Mouse (Mus musculus): ENCODE measurements around the gene Bsn.

The Bsn gene

DNA sequence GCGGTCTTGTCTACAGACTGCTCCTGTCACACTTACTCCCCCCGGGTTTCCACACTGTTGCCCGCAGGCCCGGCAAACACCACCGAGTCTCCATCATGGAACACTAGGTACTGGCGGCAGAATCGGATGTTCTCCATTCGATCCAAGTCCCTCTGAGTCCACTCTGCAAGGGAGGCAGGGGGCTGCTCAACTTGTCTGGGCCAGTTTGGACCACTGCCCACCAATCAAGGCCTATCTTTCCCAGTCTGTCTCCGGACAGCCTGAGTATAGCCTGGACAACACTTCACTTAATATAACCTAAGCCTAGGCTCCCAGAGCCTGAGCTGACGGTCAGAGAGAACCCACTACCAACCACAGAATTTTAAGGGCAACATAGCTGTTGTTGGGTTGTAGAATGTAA, 96.6 kb downstream of the Bsn start:
- DNase-seq (ENCODE audit: low spot score in 2 of 2) = no peak

DNA sequence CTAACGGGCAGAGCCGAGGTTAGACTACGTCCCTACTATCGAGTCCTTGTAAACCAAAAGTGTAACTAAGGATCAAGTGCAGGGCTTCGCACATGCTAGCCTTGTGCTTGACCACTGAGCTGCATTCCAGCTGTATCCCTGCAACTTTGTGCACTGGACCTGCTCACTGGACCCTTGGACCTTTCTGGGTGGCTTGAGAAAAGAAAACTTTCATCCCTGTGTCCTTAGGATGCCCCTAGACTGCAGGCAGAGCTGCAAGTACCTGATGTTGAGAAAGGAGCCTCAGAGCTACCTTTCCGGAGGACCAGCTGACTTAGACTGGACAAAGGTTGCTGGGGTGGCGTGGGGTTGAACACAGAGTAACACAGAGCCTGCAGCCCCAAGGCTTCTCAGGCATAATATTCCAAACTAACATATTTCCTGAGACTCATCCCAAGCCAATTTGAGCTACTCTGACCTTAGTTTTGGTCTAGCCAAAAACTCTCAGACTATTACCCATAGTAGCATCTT, 99.5 kb downstream of the Bsn start:
- no peak for DNase-seq (ENCODE audit: low spot score in 2 of 2)

- DNase-seq (ENCODE audit: low spot score in 2 of 2) = no peak
These were observed 104.9 kb downstream of the Bsn start for GRCm38 (mm10) chr9:108085261-108085660.

DNA sequence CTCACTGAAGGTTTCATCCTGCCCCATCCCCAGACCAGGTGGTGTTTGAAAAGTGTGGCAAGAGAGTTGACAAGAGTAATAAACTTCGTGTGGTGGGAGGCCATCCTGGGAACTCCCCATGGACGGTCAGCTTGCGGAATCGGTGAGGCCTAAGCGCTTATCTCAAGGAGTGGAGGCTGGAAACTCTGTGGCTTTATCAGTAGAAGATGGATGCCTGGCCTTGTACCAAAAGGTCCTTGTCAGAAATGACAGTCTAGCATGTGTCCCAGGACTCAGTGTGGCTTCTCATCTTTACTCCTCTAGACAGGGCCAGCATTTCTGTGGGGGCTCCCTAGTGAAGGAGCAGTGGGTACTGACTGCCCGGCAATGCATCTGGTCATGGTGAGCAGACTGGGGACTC, 106.6 kb downstream of the Bsn start:
- no peak for DNase-seq (ENCODE audit: low spot score in 2 of 2)

DNA sequence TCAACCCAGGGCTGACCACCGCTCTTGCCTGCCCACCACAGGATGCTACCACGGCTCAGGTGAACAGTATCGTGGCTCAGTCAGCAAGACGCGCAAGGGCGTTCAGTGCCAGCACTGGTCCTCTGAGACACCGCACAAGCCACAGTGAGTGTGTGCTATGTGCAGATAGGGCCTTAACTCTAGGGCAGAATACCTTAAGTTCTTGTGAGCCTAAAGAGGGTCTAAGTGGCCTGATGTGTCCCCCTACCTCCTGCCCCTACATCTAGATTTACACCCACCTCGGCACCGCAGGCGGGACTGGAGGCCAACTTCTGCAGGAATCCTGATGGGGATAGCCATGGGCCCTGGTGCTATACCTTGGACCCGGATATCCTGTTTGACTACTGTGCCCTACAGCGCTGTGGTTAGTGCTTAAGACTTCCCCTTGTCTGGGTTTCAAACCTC, 107.2 kb downstream of the Bsn start, which contains the start of gene Rnf123:
Gene Rnf123 (minus strand): TSS at position 359 of the 444 bp plus-strand sequence.
- DNase-seq (ENCODE audit: low spot score in 2 of 2) = no peak

- DNase-seq (ENCODE audit: low spot score in 2 of 2) = no peak
These were observed 107.6 kb downstream of the Bsn start for GRCm38 (mm10) chr9:108082549-108082948.

GRCm38 (mm10) chr9:108080168-108080567, 110.0 kb downstream of the Bsn start, which contains the start of gene Mst1:
TSS of gene Mst1 (plus strand) at chr9:108080436.
- DNase-seq (ENCODE audit: low spot score in 2 of 2) = no peak

GRCm38 (mm10) chr9:108073141-108073930, 116.8 kb downstream of the Bsn start:
- DNase-seq (ENCODE audit: low spot score in 2 of 2) = no peak

DNA sequence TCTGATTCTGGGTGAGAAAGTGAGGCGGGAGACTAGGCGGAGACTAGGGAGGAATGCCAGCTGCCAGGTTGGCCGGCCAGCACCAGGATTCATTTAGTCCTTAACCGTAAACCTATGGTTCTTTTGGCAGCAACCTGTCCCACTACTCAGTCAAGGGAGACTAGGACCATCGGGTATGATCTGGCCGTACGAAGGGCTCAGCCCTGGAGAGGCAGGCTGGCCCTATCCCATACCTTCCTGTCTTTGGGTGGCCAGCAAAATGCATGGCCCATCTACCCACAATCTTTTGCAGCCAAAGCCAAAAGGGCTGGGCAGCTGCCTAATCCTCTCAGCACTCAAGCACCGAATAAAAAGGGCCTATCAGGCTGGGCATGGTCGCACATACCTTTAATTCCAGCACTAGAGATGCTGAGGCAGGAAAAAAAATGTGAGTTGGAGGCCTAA, 117.7 kb downstream of the Bsn start:
- no peak for DNase-seq (ENCODE audit: low spot score in 2 of 2)

- DNase-seq (ENCODE audit: low spot score in 2 of 2) = no peak
These were observed 118.4 kb downstream of the Bsn start for GRCm38 (mm10) chr9:108071801-108072200.

DNA sequence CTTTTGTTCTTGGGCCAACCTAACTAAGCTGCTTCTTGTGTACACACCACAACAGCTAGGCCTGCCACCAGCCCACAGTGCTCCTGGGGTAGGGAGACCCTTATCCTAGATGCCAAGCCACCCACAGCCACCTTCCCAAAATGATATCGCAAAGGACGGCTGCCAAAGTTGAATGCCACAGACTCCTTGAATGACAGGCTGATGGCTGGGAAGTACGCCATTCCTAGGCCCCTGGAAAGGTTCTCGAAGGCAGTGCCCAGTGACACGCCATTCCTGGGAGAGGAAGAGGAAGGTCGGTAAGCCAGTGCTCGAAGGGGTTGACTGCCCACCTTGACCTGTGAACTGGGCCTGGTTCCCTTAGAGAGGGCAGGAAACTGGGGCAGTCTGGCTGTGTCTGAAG, 120.7 kb downstream of the Bsn start:
- no peak for DNase-seq (ENCODE audit: low spot score in 2 of 2)

DNA sequence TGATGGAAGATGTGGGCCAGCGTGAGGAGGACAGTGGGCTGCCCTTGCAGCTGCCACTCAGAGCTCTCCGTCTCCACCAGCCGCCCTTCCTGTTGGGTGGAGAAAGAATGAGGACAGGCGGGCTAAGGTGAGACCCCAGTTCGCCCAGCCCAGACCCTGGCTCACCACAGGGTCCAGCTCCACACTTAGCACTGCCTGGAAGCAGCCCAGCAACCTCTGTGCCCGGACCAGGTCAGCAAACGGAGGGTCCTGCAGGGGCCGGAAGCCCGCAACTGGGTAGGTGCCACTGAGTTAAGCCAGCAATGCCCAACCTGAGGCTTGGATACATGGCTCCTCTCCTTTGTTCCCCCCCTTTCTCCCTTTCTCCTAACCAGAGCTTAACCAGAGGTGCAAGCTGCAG, 121.2 kb downstream of the Bsn start:
- DNase-seq (ENCODE audit: low spot score in 2 of 2) = no peak

GRCm38 (mm10) chr9:108067900-108068299, 122.3 kb downstream of the Bsn start:
- peak; percentile 56 to 79 for DNase-seq (ENCODE audit: low spot score in 2 of 2)

DNA sequence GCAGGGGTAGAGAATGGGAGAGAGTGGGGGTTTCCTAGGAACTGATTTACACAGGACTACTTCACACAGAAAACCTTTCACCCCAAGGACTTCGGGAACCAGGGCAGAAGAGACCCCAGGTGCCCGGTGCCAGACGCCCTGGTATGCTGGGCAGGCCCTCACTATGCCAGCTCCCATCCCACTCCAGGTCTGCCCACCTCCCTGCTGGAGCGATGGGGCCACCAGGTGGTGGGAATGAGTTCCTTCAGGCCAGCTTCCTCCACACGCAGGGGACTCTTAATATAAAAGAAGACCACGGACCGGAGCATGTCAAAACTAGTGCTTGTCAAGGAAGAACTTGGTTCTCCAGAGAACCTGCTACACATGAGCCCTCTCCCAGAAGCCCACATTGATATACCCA, 123.0 kb downstream of the Bsn start:
- no peak for DNase-seq (ENCODE audit: low spot score in 2 of 2)

- DNase-seq (ENCODE audit: low spot score in 2 of 2) = peak; percentile 37 to 58
These were observed 124.6 kb downstream of the Bsn start for GRCm38 (mm10) chr9:108065491-108066011.

DNA sequence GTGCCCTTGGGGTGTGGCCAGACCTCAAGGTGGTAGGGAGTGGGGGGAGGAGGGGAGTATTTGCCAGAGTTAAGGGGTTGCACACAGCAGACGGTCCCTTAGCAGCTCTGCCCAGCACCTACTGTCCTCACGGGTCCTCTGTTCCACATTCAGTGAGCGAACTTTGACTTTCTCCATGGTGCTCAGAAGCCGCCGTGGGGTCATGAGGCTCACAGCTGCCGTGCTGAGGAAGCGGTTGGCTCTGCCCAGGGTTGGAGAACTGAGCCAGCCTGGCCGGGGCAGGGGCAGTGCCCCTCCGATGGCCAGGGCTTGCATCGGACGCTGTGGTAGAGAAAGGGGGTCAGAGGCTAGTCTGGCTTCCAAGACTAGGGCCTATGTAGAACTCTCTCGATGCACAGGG, 126.8 kb downstream of the Bsn start:
- no peak for DNase-seq (ENCODE audit: low spot score in 2 of 2)

DNA sequence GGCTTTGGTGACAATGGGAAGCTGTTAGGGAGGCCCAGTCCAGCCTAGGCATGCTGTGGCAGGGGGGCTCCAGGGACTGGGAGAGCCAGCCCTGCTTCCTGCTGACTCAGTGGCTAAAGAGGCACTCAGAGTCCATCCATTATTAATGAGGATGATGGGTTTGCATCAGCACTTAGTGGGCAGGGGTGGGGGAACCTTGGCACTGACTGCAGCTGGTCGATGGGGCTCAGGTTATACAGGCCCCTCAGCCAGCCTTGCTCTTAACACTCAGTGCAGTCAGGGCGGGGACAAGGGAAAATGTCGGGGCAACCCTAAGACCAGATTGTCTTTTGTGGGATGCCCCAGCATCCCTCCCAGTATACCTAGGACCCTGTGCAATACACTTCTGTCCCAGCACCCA, 128.0 kb downstream of the Bsn start:
- no peak for DNase-seq (ENCODE audit: low spot score in 2 of 2)

- no peak for DNase-seq (ENCODE audit: low spot score in 2 of 2)
These were observed 131.9 kb downstream of the Bsn start for GRCm38 (mm10) chr9:108058291-108058690.

- no peak for DNase-seq (ENCODE audit: low spot score in 2 of 2)
These were observed 133.0 kb downstream of the Bsn start for GRCm38 (mm10) chr9:108057262-108057562.

- no peak for DNase-seq (ENCODE audit: low spot score in 2 of 2)
These were observed 133.6 kb downstream of the Bsn start for GRCm38 (mm10) chr9:108056361-108057261.

- no peak for DNase-seq (ENCODE audit: low spot score in 2 of 2)
These were observed 134.4 kb downstream of the Bsn start for GRCm38 (mm10) chr9:108055661-108056237.

- no peak for DNase-seq (ENCODE audit: low spot score in 2 of 2)
These were observed 135.1 kb downstream of the Bsn start for GRCm38 (mm10) chr9:108055061-108055460.
